Mouse (Mus musculus): Measurements from ENCODE around the gene Klrb1c. TPM values are rescaled to one million over a fixed set of nuclear protein-coding genes. Genes with fewer than 3 reads are reported as not detected.

Gene Klrb1c
- polyA plus RNA-seq (2015; fragmentation: Nextera tagmentation; extraction: Ambion mirVana): 0.10 and 0.11 TPM in 2 replicates

- Histone ChIP-seq H3K27ac (no peak within 1 kb of the TSS), H3K4me2 (no peak within 1 kb of the TSS), H3K4me1 (replicated peaks) (peaks cover 4% of the 10 kb centered on the region; the same call in 1 of the 2 replicates), H3K36me3 (no peaks in the 10 kb centered on the region), H3K4me3 (no peak within 1 kb of the TSS), H3K27me3 (no peaks in the 10 kb centered on the region), H3K9me3 (replicated peaks) (no peaks in the 10 kb centered on the region), H3K9ac (no peak within 1 kb of the TSS)
- no peak for ATAC-seq (replicated peaks; ENCODE audit: insufficient number of reproducible peaks, insufficient read depth, low FRiP score, low read depth)
- WGBS: 87% methylated on average over 2 of the region's 2 CpGs
Observed at GRCm38 (mm10) chr6:128789115-128789514, at the start of gene Klrb1c. Gene Klrb1c (minus strand): TSS chr6:128789215.

- Histone ChIP-seq H3K4me2 (peak overlapping the region; percentile 86), H3K9me3 (replicated peaks) (no peaks in the 10 kb centered on the region), H3K4me3 (peak overlapping the region; percentile 82), H3K27me3 (no peaks in the 10 kb centered on the region), H3K9ac (peak overlapping the region; percentile 55), H3K27ac (peak overlapping the region; percentile 93), H3K4me1 (replicated peaks) (peaks cover 24% of the 10 kb centered on the region), H3K36me3 (no peaks in the 10 kb centered on the region)
- WGBS: 4% methylated on average over 14 of the region's 14 CpGs
- no peak for ATAC-seq (replicated peaks; ENCODE audit: insufficient number of reproducible peaks, insufficient read depth, low FRiP score, low read depth)
Observed at GRCm38 (mm10) chr6:128837454-128838341, 48.7 kb upstream of the Klrb1c start.

- H3K4me2 ChIP-seq: peak overlapping the region; percentile 86
- no peaks in the 10 kb centered on the region for H3K36me3 ChIP-seq
- H3K27ac ChIP-seq: peak overlapping the region; percentile 93; the same call in 1 of the 2 replicates
- H3K9ac ChIP-seq: no peak overlapping the region
- H3K9me3 ChIP-seq (replicated peaks): no peaks in the 10 kb centered on the region
- H3K4me1 ChIP-seq (replicated peaks): peaks cover 19% of the 10 kb centered on the region
- H3K4me3 ChIP-seq: peak overlapping the region; percentile 82
- no peak for ATAC-seq (replicated peaks; ENCODE audit: insufficient number of reproducible peaks, insufficient read depth, low FRiP score, low read depth)
- no peaks in the 10 kb centered on the region for H3K27me3 ChIP-seq
- WGBS: 81% methylated on average over 6 of the region's 6 CpGs
Observed at GRCm38 (mm10) chr6:128836955-128837334, 47.9 kb upstream of the Klrb1c start.

GRCm38 (mm10) chr6:128836191-128836954 lies 47.4 kb upstream of the Klrb1c start:
- H3K36me3 ChIP-seq: no peaks in the 10 kb centered on the region
- no peak overlapping the region for H3K27ac ChIP-seq
- peaks cover 15% of the 10 kb centered on the region for H3K4me1 ChIP-seq (replicated peaks)
- no peaks in the 10 kb centered on the region for H3K9me3 ChIP-seq (replicated peaks)
- no peak overlapping the region for H3K4me3 ChIP-seq
- no peak overlapping the region for H3K9ac ChIP-seq
- no peaks in the 10 kb centered on the region for H3K27me3 ChIP-seq
- no peak for ATAC-seq (replicated peaks; ENCODE audit: insufficient number of reproducible peaks, insufficient read depth, low FRiP score, low read depth)
- H3K4me2 ChIP-seq: no peak overlapping the region
- WGBS: 80% methylated on average over 8 of the region's 8 CpGs

DNA sequence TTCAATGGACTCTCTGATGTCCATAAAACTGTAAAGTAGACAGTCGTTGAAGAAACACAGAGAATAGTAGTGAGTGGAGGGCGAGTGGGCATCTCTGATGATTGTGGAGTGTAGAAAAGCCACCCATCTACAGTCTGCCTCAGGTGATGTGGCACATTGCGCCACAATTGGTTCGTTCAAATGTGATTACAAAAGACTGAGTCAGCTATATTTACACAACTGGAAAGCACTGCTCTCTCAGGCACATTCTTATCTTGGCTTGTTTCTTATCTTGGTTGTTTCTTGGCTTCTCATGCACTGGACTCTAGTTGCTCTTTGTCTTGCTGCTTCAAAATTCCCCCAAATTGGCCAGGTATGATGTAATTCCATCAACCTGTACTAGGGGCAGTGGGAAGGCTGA lies 46.6 kb upstream of the Klrb1c start:
- Histone ChIP-seq H3K9ac (no peak overlapping the region), H3K9me3 (replicated peaks) (no peaks in the 10 kb centered on the region), H3K36me3 (no peaks in the 10 kb centered on the region), H3K4me3 (no peak overlapping the region), H3K4me1 (replicated peaks) (peaks cover 15% of the 10 kb centered on the region), H3K4me2 (no peak overlapping the region), H3K27ac (no peak overlapping the region), H3K27me3 (no peaks in the 10 kb centered on the region)
- WGBS: 66% methylated on average over 4 of the region's 4 CpGs
- no peak for ATAC-seq (replicated peaks; ENCODE audit: insufficient number of reproducible peaks, insufficient read depth, low FRiP score, low read depth)

DNA sequence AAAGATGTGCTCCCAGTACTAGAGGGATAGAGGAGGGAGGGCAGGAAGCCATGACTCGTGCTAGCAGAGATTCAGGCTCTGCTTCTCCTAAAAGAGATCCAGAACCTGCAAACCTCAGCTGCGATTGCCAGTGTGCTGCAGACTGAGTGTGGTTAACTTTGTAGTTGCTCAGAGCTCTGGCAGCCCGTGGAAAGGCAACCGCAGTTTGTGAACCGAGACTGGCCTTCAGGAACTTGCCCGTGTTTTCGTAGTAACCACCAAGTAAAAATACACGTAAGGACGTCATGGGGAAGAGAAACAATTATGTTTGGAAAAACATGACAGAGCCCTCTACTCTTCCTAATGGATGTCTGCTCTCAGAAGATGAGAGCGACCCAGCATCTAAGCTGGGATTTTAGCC lies 44.0 kb upstream of the Klrb1c start:
- H3K27ac ChIP-seq: no peak overlapping the region
- H3K4me1 ChIP-seq (replicated peaks): peaks cover 10% of the 10 kb centered on the region
- 78% methylated on average over 10 of the region's 10 CpGs for WGBS
- no peaks in the 10 kb centered on the region for H3K9me3 ChIP-seq (replicated peaks)
- H3K9ac ChIP-seq: no peak overlapping the region
- H3K4me3 ChIP-seq: no peak overlapping the region
- no peak for ATAC-seq (replicated peaks; ENCODE audit: insufficient number of reproducible peaks, insufficient read depth, low FRiP score, low read depth)
- H3K4me2 ChIP-seq: no peak overlapping the region
- H3K27me3 ChIP-seq: no peaks in the 10 kb centered on the region
- H3K36me3 ChIP-seq: no peaks in the 10 kb centered on the region

DNA sequence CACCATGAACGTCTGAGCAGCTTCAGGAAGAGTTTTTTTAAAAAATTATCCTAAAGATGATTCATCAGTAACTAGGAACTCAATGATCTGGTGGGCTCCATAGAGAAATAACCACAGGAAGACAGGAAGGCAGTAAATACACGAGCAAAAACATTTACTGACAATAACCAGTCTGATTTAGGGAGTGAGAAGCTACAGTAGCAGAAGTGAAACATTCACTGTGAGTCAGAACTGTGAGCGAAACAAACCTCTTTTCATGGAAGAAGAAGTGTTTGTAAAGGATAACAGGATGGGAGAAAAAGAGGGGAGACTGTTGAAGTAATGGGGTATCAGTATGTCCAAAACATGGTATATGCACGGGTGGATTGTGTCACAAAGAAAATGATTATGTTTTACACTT lies 40.8 kb upstream of the Klrb1c start:
- Histone ChIP-seq H3K4me1 (replicated peaks) (no peaks in the 10 kb centered on the region), H3K4me2 (no peak overlapping the region), H3K4me3 (no peak overlapping the region), H3K9ac (no peak overlapping the region), H3K27me3 (no peaks in the 10 kb centered on the region), H3K27ac (no peak overlapping the region), H3K36me3 (no peaks in the 10 kb centered on the region), H3K9me3 (replicated peaks) (no peaks in the 10 kb centered on the region)
- no peak for ATAC-seq (replicated peaks; ENCODE audit: insufficient number of reproducible peaks, insufficient read depth, low FRiP score, low read depth)
- 50% methylated on average over 4 of the region's 4 CpGs for WGBS

GRCm38 (mm10) chr6:128826781-128827180 lies 37.8 kb upstream of the Klrb1c start:
- Histone ChIP-seq H3K27ac (no peak overlapping the region), H3K4me1 (replicated peaks) (no peaks in the 10 kb centered on the region), H3K27me3 (no peaks in the 10 kb centered on the region), H3K4me2 (no peak overlapping the region), H3K9ac (no peak overlapping the region), H3K9me3 (replicated peaks) (no peaks in the 10 kb centered on the region), H3K36me3 (no peaks in the 10 kb centered on the region), H3K4me3 (no peak overlapping the region)
- no peak for ATAC-seq (replicated peaks; ENCODE audit: insufficient number of reproducible peaks, insufficient read depth, low FRiP score, low read depth)
- WGBS: 77% methylated on average over 3 of the region's 3 CpGs

DNA sequence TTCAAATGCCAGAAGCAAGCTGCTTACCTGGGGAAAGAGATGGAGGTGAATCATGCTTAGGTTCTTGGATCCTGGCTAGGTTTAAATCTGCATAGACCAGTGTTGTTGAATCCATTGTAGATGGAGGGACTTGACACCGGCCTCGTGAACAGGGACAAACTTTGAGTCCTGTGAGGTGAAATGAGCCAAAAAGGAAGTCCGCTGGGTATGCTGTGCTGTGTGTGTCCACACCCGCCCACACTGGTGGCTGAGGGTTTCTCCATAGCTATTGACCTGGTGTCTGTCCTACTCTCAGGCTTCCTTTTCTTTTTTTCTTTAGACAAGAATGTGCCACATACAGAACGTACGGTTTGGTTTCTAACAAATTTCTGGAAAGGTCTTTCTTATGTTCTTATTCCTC lies 37.1 kb upstream of the Klrb1c start, which contains the start of the genes Gm44511 and Klrb1b:
Gene Gm44511 (minus strand): TSS at position 184 of the 400 bp plus-strand sequence.
Gene Klrb1b (minus strand): TSS at position 200 of the 400 bp plus-strand sequence.
- no peaks in the 10 kb centered on the region for H3K36me3 ChIP-seq
- no peak within 1 kb of the TSS for H3K27ac ChIP-seq
- H3K4me2 ChIP-seq: no peak within 1 kb of the TSS
- ATAC-seq (replicated peaks; ENCODE audit: insufficient number of reproducible peaks, insufficient read depth, low FRiP score, low read depth): no peak
- no peaks in the 10 kb centered on the region for H3K9me3 ChIP-seq (replicated peaks)
- H3K4me3 ChIP-seq: no peak within 1 kb of the TSS
- no peaks in the 10 kb centered on the region for H3K27me3 ChIP-seq
- WGBS: 78% methylated on average over 6 of the region's 6 CpGs
- H3K4me1 ChIP-seq (replicated peaks): no peaks in the 10 kb centered on the region
- H3K9ac ChIP-seq: no peak within 1 kb of the TSS

DNA sequence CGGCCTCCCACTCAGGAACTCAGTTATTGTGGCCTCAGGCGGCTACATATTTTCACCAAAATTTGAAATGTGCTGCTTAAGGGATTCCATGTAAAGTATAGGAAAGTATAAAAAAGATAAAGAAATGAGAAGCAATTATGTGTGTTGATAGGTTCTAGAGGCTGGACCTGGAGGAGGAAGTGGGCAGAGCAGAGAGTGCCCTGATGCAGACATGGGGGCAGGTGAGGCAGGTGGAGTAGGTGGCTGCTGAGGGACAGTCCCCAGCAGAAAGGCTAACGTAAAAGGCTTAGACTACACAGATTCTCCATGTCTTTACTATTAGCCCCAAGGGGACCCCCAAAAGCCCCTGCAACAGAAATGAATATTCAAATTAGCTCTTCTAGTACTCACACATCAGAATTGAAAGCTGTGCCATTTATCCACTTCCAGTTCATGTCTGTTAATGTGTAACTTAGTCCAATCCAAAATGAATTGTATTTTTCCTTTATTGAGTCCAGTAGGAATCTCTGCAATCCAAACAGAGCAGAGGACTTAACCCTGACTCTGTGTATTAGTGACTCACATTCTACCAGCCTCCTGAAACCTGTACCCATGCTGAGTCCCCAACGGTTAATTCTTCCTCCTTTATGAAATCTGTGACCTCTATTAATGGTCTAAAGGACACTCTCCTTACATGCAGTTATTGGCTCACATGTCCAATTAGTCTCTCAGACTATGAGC lies 29.2 kb upstream of the Klrb1c start:
- H3K9ac ChIP-seq: no peak overlapping the region
- H3K4me3 ChIP-seq: no peak overlapping the region
- H3K4me2 ChIP-seq: no peak overlapping the region
- no peaks in the 10 kb centered on the region for H3K27me3 ChIP-seq
- ATAC-seq (replicated peaks; ENCODE audit: insufficient number of reproducible peaks, insufficient read depth, low FRiP score, low read depth): no peak
- H3K36me3 ChIP-seq: no peaks in the 10 kb centered on the region
- WGBS: 78% methylated on average over 4 of the region's 4 CpGs
- H3K27ac ChIP-seq: no peak overlapping the region
- no peaks in the 10 kb centered on the region for H3K4me1 ChIP-seq (replicated peaks)
- H3K9me3 ChIP-seq (replicated peaks): no peaks in the 10 kb centered on the region

DNA sequence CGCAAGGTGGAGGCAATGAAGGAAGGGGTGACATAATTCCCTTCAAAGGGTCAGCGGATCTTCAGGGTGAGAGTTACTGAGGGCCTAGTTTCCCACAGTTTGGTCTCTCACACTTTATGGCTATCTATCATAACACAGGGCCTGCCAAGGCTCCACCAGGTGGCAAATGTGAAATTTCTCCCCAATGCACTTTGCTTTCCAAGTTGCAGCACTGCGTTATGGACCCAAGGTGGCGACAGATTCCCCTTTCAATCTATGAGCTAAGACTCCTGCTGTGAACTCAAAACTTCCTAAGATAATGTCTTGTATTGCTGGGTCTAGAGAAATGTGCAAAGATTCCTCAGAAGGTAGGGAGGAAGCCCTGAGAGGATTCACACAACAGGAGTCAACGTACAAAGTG lies 19.5 kb upstream of the Klrb1c start:
- Histone ChIP-seq H3K9ac (no peak overlapping the region), H3K27me3 (no peaks in the 10 kb centered on the region), H3K36me3 (no peaks in the 10 kb centered on the region), H3K4me2 (no peak overlapping the region), H3K9me3 (replicated peaks) (no peaks in the 10 kb centered on the region), H3K4me1 (replicated peaks) (0 out of 2 replicates have a peak, but pooled peaks cover under 1% of the 10 kb centered on the region), H3K4me3 (no peak overlapping the region), H3K27ac (no peak overlapping the region)
- ATAC-seq (replicated peaks; ENCODE audit: insufficient number of reproducible peaks, insufficient read depth, low FRiP score, low read depth): no peak
- WGBS: 86% methylated on average over 5 of the region's 5 CpGs
